Mouse (Mus musculus) midbrain, embryonic 14.5 days (tissue): ENCODE results near the gene Astn2. TPM values are rescaled to one million over a fixed set of nuclear protein-coding genes. Genes with fewer than 3 reads are reported as not detected.
A peak's percentile ranks its signal among the peaks of the same experiment; 100 is the strongest.

Experiments used
- ATAC-seq: fragments of 200-750 bp; cut with Nextera tagmentation; 2 replicates; pipeline ENCODE4 v1.8.0; 2017; ENCODE audit warnings: moderate number of reproducible peaks, moderate library complexity; ENCODE audit not compliant: low FRiP score, low TSS enrichment
- DNase-seq: peaks from one replicate; pipeline ENCODE4 v3.0.0-alpha.2; 2015
- H3K27ac ChIP-seq: fragments of 300-500 bp; sonication (generic); replicated peaks from 2 replicates; pipeline ENCODE4 v1.5.1; 2014; ENCODE audit warnings: mild to moderate bottlenecking, low read depth, low read length, moderate library complexity
- H3K27me3 ChIP-seq: fragments of 300-500 bp; sonication (generic); 2 replicates; pipeline ENCODE4 v1.6.1; 2014; ENCODE audit warnings: low read length, control low read depth, mixed read lengths; ENCODE audit not compliant: control insufficient read depth, insufficient read depth
- H3K36me3 ChIP-seq: fragments of 300-500 bp; sonication (generic); 2 replicates; pipeline ENCODE4 v1.6.1; 2014; ENCODE audit warnings: low read length, control low read depth; ENCODE audit not compliant: control insufficient read depth, insufficient read depth
- H3K4me1 ChIP-seq: fragments of 300-500 bp; sonication (generic); 2 replicates; pipeline ENCODE4 v1.6.1; 2014; ENCODE audit warnings: mild to moderate bottlenecking, antibody characterized with exemption, low read length, control low read depth; ENCODE audit not compliant: control insufficient read depth, insufficient read depth
- H3K4me2 ChIP-seq: fragments of 300-500 bp; sonication (generic); 2 replicates; pipeline ENCODE4 v1.6.1; 2014; ENCODE audit warnings: mild to moderate bottlenecking, low read length, moderate library complexity
- H3K4me3 ChIP-seq: fragments of 300-500 bp; sonication (generic); replicated peaks from 2 replicates; pipeline ENCODE4 v1.5.1; 2014; ENCODE audit warnings: low read depth, low read length
- H3K9ac ChIP-seq: fragments of 300-500 bp; sonication (generic); replicated peaks from 2 replicates; pipeline ENCODE4 v1.6.1; 2014; ENCODE audit warnings: mild to moderate bottlenecking, low read length, moderate library complexity
- H3K9me3 ChIP-seq: fragments of 300-500 bp; sonication (generic); 2 replicates; pipeline ENCODE4 v1.6.1; 2016; ENCODE audit warnings: low read length, control low read depth, mixed read lengths; ENCODE audit not compliant: control insufficient read depth
- WGBS: fragments of 180-500 bp; shearing (Covaris S2); extraction: QIAGEN DNeasy Blood & Tissue Kit; methylation state at CpG from one replicate; pipeline ENCODE4 v1.1.7; 2014; 5-methylcytosine and 5-hydroxymethylcytosine counted together
- polyA plus RNA-seq: library from polyadenylated mRNA; unstranded; fragments of >200 nt; fragmentation: Nextera tagmentation; extraction: Ambion mirVana; gene quantifications from 2 replicates; pipeline ENCODE4 v1.2.1, GENCODE M21; 2014

Gene Astn2
- polyA plus RNA-seq, 1 experiment from 2014 or later: 4.4 TPM

GRCm38 (mm10) chr4:65495705-65496462 lies 908.5 kb downstream of the Astn2 start:
- no peaks in the 10 kb centered on the region for H3K9me3 ChIP-seq
- DNase-seq (peak; percentile 13), ATAC-seq (peak; percentile 19; the same call in 1 of the 2 replicates)
- 68% methylated on average over 6 of the region's 6 CpGs for WGBS
- H3K27ac ChIP-seq: no peak overlapping the region; the same call in 1 of the 2 replicates
- no peaks in the 10 kb centered on the region for H3K4me1 ChIP-seq
- H3K36me3 ChIP-seq: no peaks in the 10 kb centered on the region
- no peaks in the 10 kb centered on the region for H3K27me3 ChIP-seq
- no peak overlapping the region for H3K9ac ChIP-seq
- no peak overlapping the region for H3K4me2 ChIP-seq
- H3K4me3 ChIP-seq: no peak overlapping the region

DNA sequence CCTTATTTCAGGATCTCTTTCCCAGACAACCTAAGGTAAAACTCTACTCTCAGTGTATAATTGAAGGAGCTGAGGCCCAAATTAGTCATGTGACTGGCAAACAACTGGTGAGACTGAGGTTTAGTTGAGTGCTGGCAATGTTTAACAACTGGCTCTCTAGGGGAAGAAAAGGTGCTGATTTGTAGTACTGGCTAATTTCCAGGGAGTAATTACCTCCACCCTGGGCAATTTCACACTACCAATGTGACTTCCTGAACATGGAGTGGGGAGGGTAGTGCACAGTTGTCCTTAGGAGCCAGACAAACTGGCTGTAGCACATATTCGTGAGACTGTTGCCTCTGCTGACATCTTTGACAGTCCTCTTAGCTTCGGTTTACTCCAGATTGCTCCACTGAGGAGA lies 912.9 kb downstream of the Astn2 start:
- no peaks in the 10 kb centered on the region for H3K4me1 ChIP-seq
- no peak overlapping the region for H3K4me2 ChIP-seq
- no peak for DNase-seq
- H3K27me3 ChIP-seq: no peaks in the 10 kb centered on the region
- H3K4me3 ChIP-seq: no peak overlapping the region
- no peak overlapping the region for H3K27ac ChIP-seq
- H3K9me3 ChIP-seq: no peaks in the 10 kb centered on the region
- no peak overlapping the region for H3K9ac ChIP-seq
- 93% methylated on average over 2 of the region's 2 CpGs for WGBS
- no peaks in the 10 kb centered on the region for H3K36me3 ChIP-seq
- no peak for ATAC-seq

DNA sequence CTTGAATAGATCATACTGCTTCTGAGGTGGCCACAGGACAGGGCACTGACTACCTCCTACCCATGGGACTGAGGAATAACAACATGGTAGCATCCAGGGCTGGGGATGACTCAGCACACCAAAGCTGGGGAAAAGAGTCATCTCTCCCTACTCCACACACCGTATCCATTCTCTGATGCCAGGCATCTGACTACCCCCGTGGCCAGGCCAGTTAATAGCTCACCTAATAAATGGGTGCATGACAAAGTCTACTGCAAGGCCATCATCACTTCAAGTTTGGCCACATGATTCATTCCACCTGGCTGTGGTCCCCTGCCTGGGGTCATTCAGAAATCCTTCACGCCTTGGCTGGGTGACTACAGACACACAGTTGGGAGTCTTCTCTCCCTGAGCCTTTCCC lies 914.7 kb downstream of the Astn2 start:
- DNase-seq: no peak
- Histone ChIP-seq H3K27me3 (no peaks in the 10 kb centered on the region), H3K9ac (no peak overlapping the region), H3K36me3 (no peaks in the 10 kb centered on the region), H3K27ac (no peak overlapping the region), H3K4me2 (no peak overlapping the region), H3K9me3 (no peaks in the 10 kb centered on the region), H3K4me3 (no peak overlapping the region), H3K4me1 (no peaks in the 10 kb centered on the region)
- no peak for ATAC-seq
- 92% methylated on average over 3 of the region's 3 CpGs for WGBS

DNA sequence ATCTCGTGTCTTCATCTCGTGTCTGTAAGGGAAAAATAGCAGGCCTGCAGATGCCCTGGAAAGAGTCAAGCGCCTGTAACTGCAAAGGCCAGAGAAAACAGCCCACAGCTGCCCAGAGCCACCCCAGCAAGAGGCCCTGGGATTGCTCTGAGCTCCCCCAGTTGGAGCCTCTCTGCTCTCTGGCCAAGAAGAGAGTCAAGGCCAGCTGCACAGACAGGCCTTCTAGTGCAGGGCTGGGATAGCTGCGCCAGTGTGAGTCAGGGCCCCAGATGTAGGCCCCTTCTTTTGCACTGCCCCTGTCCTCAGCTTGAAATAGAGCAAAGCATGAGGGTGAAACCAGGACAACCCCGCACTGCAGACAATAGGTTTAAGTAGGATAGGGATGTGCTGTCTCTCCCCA lies 922.8 kb downstream of the Astn2 start:
- H3K9me3 ChIP-seq: no peaks in the 10 kb centered on the region
- ATAC-seq: no peak
- WGBS: 80% methylated on average over 5 of the region's 5 CpGs
- H3K4me3 ChIP-seq: no peak overlapping the region
- H3K9ac ChIP-seq: no peak overlapping the region
- H3K4me2 ChIP-seq: no peak overlapping the region
- no peaks in the 10 kb centered on the region for H3K27me3 ChIP-seq
- no peaks in the 10 kb centered on the region for H3K4me1 ChIP-seq
- no peaks in the 10 kb centered on the region for H3K36me3 ChIP-seq
- no peak overlapping the region for H3K27ac ChIP-seq
- DNase-seq: no peak

DNA sequence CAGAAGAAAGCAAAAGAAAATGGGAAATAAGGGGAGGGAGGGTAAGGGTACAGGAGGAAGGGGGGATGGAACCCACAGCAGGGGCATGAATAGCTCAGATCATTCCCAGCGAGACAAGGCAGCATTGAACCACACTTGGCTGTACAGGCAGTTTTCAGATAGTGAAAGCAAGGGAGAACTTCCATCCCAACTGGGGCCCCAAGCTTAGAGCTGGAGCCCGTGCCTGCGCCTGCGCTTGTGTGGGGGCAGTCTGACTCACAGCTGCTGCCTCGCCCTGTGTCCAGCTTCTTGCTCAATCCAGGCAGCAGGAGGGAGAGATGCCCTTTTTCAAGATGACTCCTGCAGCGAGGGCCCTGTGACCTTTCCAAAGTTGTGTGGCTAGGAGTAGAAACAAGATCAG lies 927.3 kb downstream of the Astn2 start:
- H3K9ac ChIP-seq: no peak overlapping the region
- no peaks in the 10 kb centered on the region for H3K27me3 ChIP-seq
- no peaks in the 10 kb centered on the region for H3K36me3 ChIP-seq
- no peak overlapping the region for H3K27ac ChIP-seq
- no peaks in the 10 kb centered on the region for H3K4me1 ChIP-seq
- H3K4me3 ChIP-seq: no peak overlapping the region
- 13% methylated on average over 6 of the region's 6 CpGs for WGBS
- peak; percentile 31 for DNase-seq
- H3K4me2 ChIP-seq: no peak overlapping the region
- ATAC-seq: no peak
- H3K9me3 ChIP-seq: no peaks in the 10 kb centered on the region

DNA sequence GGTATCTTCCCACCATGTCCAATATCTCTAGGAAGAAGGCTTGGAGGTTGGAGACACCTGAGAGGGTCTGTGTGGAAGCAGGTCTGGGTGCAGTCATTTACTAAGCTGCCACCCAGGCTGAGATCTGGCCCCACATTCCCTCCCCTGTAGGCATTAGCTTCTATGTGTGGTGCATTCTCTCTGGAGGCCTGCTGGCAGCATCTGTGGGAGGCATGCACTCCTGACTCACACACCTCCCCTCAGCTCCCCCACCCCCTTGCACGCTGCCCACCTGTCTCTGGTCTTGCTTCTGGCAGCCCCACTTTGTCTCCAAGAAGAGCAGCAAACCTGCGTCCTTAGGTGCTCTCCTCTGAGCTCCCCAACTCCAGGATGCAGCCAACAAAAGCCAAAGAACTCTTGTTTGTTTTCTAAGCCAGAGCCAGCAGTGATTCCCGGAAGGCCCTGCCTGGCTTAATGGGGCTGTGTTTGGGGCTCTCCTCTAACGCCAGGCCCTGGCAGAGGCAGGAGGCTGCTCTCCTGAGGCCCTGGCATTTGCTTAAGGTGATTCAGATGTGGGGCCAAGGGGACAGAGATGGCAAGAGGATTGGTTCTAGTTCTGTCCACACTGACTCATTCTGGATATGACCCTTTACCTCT lies 928.4 kb downstream of the Astn2 start:
- Histone ChIP-seq H3K27ac (no peak overlapping the region), H3K9me3 (no peaks in the 10 kb centered on the region), H3K4me2 (no peak overlapping the region), H3K27me3 (no peaks in the 10 kb centered on the region), H3K9ac (no peak overlapping the region), H3K4me1 (no peaks in the 10 kb centered on the region), H3K4me3 (no peak overlapping the region), H3K36me3 (no peaks in the 10 kb centered on the region)
- WGBS: 45% methylated on average over 4 of the region's 4 CpGs
- no peak for ATAC-seq
- no peak for DNase-seq

- Histone ChIP-seq H3K4me3 (no peak overlapping the region), H3K4me2 (no peak overlapping the region), H3K4me1 (no peaks in the 10 kb centered on the region), H3K27ac (no peak overlapping the region), H3K9me3 (no peaks in the 10 kb centered on the region), H3K9ac (no peak overlapping the region), H3K36me3 (no peaks in the 10 kb centered on the region), H3K27me3 (no peaks in the 10 kb centered on the region)
- DNase-seq (no peak), ATAC-seq (no peak)
- 83% methylated on average over 5 of the region's 5 CpGs for WGBS
These were observed 931.3 kb downstream of the Astn2 start for GRCm38 (mm10) chr4:65473141-65473540.

GRCm38 (mm10) chr4:65449171-65449570 lies 955.2 kb downstream of the Astn2 start:
- Histone ChIP-seq H3K4me2 (no peak overlapping the region), H3K9ac (no peak overlapping the region), H3K9me3 (no peaks in the 10 kb centered on the region), H3K36me3 (no peaks in the 10 kb centered on the region), H3K4me1 (no peaks in the 10 kb centered on the region), H3K4me3 (no peak overlapping the region), H3K27me3 (no peaks in the 10 kb centered on the region), H3K27ac (no peak overlapping the region)
- ATAC-seq (no peak), DNase-seq (peak; percentile 11)
- WGBS: 87% methylated on average over 4 of the region's 4 CpGs

GRCm38 (mm10) chr4:65441746-65442145 lies 962.7 kb downstream of the Astn2 start:
- no peak for ATAC-seq
- Histone ChIP-seq H3K4me1 (no peaks in the 10 kb centered on the region), H3K4me3 (no peak overlapping the region), H3K36me3 (no peaks in the 10 kb centered on the region), H3K9me3 (no peaks in the 10 kb centered on the region), H3K27me3 (no peaks in the 10 kb centered on the region), H3K27ac (no peak overlapping the region), H3K9ac (no peak overlapping the region), H3K4me2 (no peak overlapping the region)
- DNase-seq: no peak
- WGBS: 85% methylated on average over 4 of the region's 4 CpGs
